Mouse (Mus musculus): ENCODE results near the gene Gal3st3. TPM values are rescaled to one million over a fixed set of nuclear protein-coding genes. Genes with fewer than 3 reads are reported as not detected.

The Gal3st3 gene
- polyA plus RNA-seq (2014; fragmentation: Illumina TruSeq; extraction: RNeasy Lipid Tissue Mini Kit (QIAGEN cat#74804); ENCODE audit: low read depth, low replicate concordance) = not detected

GRCm38 (mm10) chr19:5297903-5298800 lies at the start of gene Gal3st3:
Gene Gal3st3, plus strand, starts transcription at chr19:5298331.

DNA sequence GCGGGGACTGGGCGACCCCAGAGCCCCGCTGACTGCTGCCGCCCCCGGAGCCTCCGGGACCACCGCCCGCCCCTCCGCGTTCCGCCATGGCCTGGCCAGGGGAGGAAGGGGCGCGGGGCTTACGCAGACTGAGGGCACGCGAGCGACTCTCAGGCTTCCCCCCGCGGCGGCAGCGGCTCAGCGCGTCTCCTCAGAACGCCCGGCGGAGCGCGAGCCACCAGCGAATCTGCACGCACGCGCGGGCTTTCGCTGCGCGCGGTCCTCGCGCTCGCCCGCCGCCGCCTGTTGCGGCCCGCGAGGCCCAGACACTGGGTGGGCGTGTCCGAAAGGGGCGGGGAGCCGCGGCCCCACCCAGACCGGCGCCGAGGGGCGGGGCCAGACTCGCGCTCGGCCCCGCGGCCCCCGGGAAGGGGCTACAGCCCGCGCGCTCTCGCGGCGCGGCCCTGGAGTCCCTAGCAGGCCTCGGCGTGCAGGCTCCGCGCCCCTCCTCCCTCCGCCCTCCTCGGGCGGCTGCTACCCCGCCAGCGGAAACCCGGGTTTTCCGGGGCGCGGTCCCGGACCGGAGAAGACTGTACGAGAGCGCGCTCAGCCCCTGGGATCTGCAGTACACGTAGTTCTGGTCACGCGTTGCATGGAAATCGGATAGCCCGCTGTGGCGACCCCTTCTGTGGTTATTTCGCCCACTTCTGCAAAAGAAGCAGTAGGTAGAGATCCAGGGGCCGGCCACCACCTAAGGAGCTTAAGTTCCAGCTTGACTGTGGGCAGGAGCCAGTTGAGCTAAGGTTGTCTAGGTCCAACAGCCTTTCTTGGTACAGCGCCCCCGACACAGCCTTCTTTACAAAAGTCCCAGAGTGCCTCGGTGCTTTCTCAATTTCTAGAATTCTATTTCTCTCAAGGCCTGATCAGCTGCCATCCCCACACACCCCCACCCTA lies 25.1 kb upstream of the Gal3st3 start, which contains the start of gene Pacs1:
Gene Pacs1, minus strand, starts transcription at position 319 of the 933 bp plus-strand sequence.

GRCm38 (mm10) chr19:5294972-5295735 lies 3.0 kb upstream of the Gal3st3 start, which contains the start of gene Sf3b2:
Gene Sf3b2, minus strand, starts transcription at chr19:5295455.

DNA sequence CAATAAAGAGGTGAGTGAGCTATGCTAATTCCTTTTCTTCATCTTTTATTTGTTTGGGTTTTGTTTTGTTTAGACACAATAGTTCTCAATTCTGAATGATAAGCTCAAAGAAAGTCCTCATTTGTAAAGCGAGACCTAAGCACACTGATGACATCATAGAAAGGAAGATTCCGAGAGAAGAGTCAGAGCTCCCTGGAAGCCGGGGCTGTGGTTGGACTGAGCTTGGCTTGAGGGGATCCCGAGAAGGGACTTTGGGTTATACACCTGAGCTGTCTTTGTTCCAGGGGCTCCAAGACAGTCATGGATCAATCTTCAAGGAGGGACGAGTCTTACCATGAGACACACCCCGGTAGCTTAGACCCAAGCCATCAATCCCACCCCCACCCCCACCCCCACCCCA lies 37.3 kb downstream of the Gal3st3 start, which contains the start of gene Catsper1:
Gene Catsper1, plus strand, starts transcription at position 301 of the 400 bp plus-strand sequence.

DNA sequence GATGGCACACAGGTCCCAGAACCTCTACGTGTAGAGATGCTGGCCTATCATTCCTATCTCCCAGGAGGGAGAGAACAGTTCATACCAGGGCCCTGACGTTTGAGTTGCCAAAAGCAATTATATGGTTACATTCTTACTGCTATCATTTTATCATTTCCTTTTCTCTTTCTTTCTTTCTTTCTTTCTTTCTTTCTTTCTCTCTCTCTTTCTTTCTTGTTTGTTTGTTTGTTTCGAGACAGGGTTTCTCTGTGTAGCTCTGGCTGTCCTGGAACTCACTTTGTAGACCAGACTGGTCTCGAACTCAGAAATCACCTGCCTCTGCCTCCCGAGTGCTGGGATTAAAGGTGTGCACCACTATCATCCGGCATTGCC lies 51.4 kb downstream of the Gal3st3 start, which contains the start of gene Cst6:
Gene Cst6, minus strand, starts transcription at position 73 of the 372 bp plus-strand sequence.

Other genes with a start within 250 kb of the Gal3st3 start
- gene Rin1, start 247.8 kb upstream of the Gal3st3 start, polyA plus RNA-seq (2014; fragmentation: Illumina TruSeq; extraction: RNeasy Lipid Tissue Mini Kit (QIAGEN cat#74804); ENCODE audit: low read depth, low replicate concordance) = not detected
- gene Cd248, start 230.3 kb upstream of the Gal3st3 start, polyA plus RNA-seq (2014; fragmentation: Illumina TruSeq; extraction: RNeasy Lipid Tissue Mini Kit (QIAGEN cat#74804); ENCODE audit: low read depth, low replicate concordance) = not detected
- gene Tmem151a, start 212.8 kb upstream of the Gal3st3 start, polyA plus RNA-seq (2014; fragmentation: Illumina TruSeq; extraction: RNeasy Lipid Tissue Mini Kit (QIAGEN cat#74804); ENCODE audit: low read depth, low replicate concordance) = not detected
- gene Yif1a, start 209.8 kb upstream of the Gal3st3 start, polyA plus RNA-seq (2014; fragmentation: Illumina TruSeq; extraction: RNeasy Lipid Tissue Mini Kit (QIAGEN cat#74804); ENCODE audit: low read depth, low replicate concordance) = 27.7 TPM
- not detected for gene Cnih2, start 199.8 kb upstream of the Gal3st3 start, polyA plus RNA-seq (2014; fragmentation: Illumina TruSeq; extraction: RNeasy Lipid Tissue Mini Kit (QIAGEN cat#74804); ENCODE audit: low read depth, low replicate concordance)
- 7.5 TPM for gene Rab1b, start 191.3 kb upstream of the Gal3st3 start, polyA plus RNA-seq (2014; fragmentation: Illumina TruSeq; extraction: RNeasy Lipid Tissue Mini Kit (QIAGEN cat#74804); ENCODE audit: low read depth, low replicate concordance)
- 0.93 TPM for gene Klc2, start 179.8 kb upstream of the Gal3st3 start, polyA plus RNA-seq (2014; fragmentation: Illumina TruSeq; extraction: RNeasy Lipid Tissue Mini Kit (QIAGEN cat#74804); ENCODE audit: low read depth, low replicate concordance)
- gene Pacs1, start 25.2 kb upstream of the Gal3st3 start, polyA plus RNA-seq (2014; fragmentation: Illumina TruSeq; extraction: RNeasy Lipid Tissue Mini Kit (QIAGEN cat#74804); ENCODE audit: low read depth, low replicate concordance) = 0.53 TPM
- 25.1 TPM for gene Sf3b2, start 2.9 kb upstream of the Gal3st3 start, polyA plus RNA-seq (2014; fragmentation: Illumina TruSeq; extraction: RNeasy Lipid Tissue Mini Kit (QIAGEN cat#74804); ENCODE audit: low read depth, low replicate concordance)
- gene Catsper1, start 37.4 kb downstream of the Gal3st3 start, polyA plus RNA-seq (2014; fragmentation: Illumina TruSeq; extraction: RNeasy Lipid Tissue Mini Kit (QIAGEN cat#74804); ENCODE audit: low read depth, low replicate concordance) = not detected
- not detected for gene Cst6, start 51.2 kb downstream of the Gal3st3 start, polyA plus RNA-seq (2014; fragmentation: Illumina TruSeq; extraction: RNeasy Lipid Tissue Mini Kit (QIAGEN cat#74804); ENCODE audit: low read depth, low replicate concordance)
- gene Eif1ad, start 68.4 kb downstream of the Gal3st3 start, polyA plus RNA-seq (2014; fragmentation: Illumina TruSeq; extraction: RNeasy Lipid Tissue Mini Kit (QIAGEN cat#74804); ENCODE audit: low read depth, low replicate concordance) = 7.1 TPM
- gene Banf1, start 68.8 kb downstream of the Gal3st3 start, polyA plus RNA-seq (2014; fragmentation: Illumina TruSeq; extraction: RNeasy Lipid Tissue Mini Kit (QIAGEN cat#74804); ENCODE audit: low read depth, low replicate concordance) = 7.5 TPM
- gene Sart1, start 90.4 kb downstream of the Gal3st3 start, polyA plus RNA-seq (2014; fragmentation: Illumina TruSeq; extraction: RNeasy Lipid Tissue Mini Kit (QIAGEN cat#74804); ENCODE audit: low read depth, low replicate concordance) = 4.6 TPM
- gene Tsga10ip, start 104.2 kb downstream of the Gal3st3 start, polyA plus RNA-seq (2014; fragmentation: Illumina TruSeq; extraction: RNeasy Lipid Tissue Mini Kit (QIAGEN cat#74804); ENCODE audit: low read depth, low replicate concordance) = not detected
- 7.4 TPM for gene Drap1, start 126.6 kb downstream of the Gal3st3 start, polyA plus RNA-seq (2014; fragmentation: Illumina TruSeq; extraction: RNeasy Lipid Tissue Mini Kit (QIAGEN cat#74804); ENCODE audit: low read depth, low replicate concordance)
- gene AI837181, start 126.8 kb downstream of the Gal3st3 start, polyA plus RNA-seq (2014; fragmentation: Illumina TruSeq; extraction: RNeasy Lipid Tissue Mini Kit (QIAGEN cat#74804); ENCODE audit: low read depth, low replicate concordance) = 0.58 TPM
- not detected for gene Fosl1, start 149.2 kb downstream of the Gal3st3 start, polyA plus RNA-seq (2014; fragmentation: Illumina TruSeq; extraction: RNeasy Lipid Tissue Mini Kit (QIAGEN cat#74804); ENCODE audit: low read depth, low replicate concordance)
- gene Ccdc85b, start 159.6 kb downstream of the Gal3st3 start, polyA plus RNA-seq (2014; fragmentation: Illumina TruSeq; extraction: RNeasy Lipid Tissue Mini Kit (QIAGEN cat#74804); ENCODE audit: low read depth, low replicate concordance) = 0.11 TPM
- 5.5 TPM for gene Fibp, start 162.3 kb downstream of the Gal3st3 start, polyA plus RNA-seq (2014; fragmentation: Illumina TruSeq; extraction: RNeasy Lipid Tissue Mini Kit (QIAGEN cat#74804); ENCODE audit: low read depth, low replicate concordance)
- not detected for gene Ctsw, start 170.2 kb downstream of the Gal3st3 start, polyA plus RNA-seq (2014; fragmentation: Illumina TruSeq; extraction: RNeasy Lipid Tissue Mini Kit (QIAGEN cat#74804); ENCODE audit: low read depth, low replicate concordance)
- not detected for gene Efemp2, start 175.6 kb downstream of the Gal3st3 start, polyA plus RNA-seq (2014; fragmentation: Illumina TruSeq; extraction: RNeasy Lipid Tissue Mini Kit (QIAGEN cat#74804); ENCODE audit: low read depth, low replicate concordance)
- 0.74 TPM for gene Mus81, start 190.1 kb downstream of the Gal3st3 start, polyA plus RNA-seq (2014; fragmentation: Illumina TruSeq; extraction: RNeasy Lipid Tissue Mini Kit (QIAGEN cat#74804); ENCODE audit: low read depth, low replicate concordance)
- 109 TPM for gene Cfl1, start 192.1 kb downstream of the Gal3st3 start, polyA plus RNA-seq (2014; fragmentation: Illumina TruSeq; extraction: RNeasy Lipid Tissue Mini Kit (QIAGEN cat#74804); ENCODE audit: low read depth, low replicate concordance)
- gene 1700020D05Rik, start 205.5 kb downstream of the Gal3st3 start, polyA plus RNA-seq (2014; fragmentation: Illumina TruSeq; extraction: RNeasy Lipid Tissue Mini Kit (QIAGEN cat#74804); ENCODE audit: low read depth, low replicate concordance) = not detected
- 0.64 TPM for gene Snx32, start 212.2 kb downstream of the Gal3st3 start, polyA plus RNA-seq (2014; fragmentation: Illumina TruSeq; extraction: RNeasy Lipid Tissue Mini Kit (QIAGEN cat#74804); ENCODE audit: low read depth, low replicate concordance)

Measured in liver, adult 10 weeks (tissue).